Mouse (Mus musculus) C2C12 (cell line): ENCODE measurements around the gene Txlnb.

Experiments used
- CEBPB ChIP-seq: IDR thresholded peaks from one replicate; pipeline ENCODE4 v1.6.1; 2011; ENCODE audit warnings: low read depth, mild to moderate bottlenecking, control low read depth, moderate library complexity
- CTCF ChIP-seq: IDR thresholded peaks from one replicate; pipeline ENCODE4 v1.5.1; 2011; ENCODE audit not compliant: control insufficient read depth, insufficient read depth, insufficient read length
- MAX ChIP-seq: IDR thresholded peaks from one replicate; pipeline ENCODE4 v1.6.1; 2011; ENCODE audit warnings: mild to moderate bottlenecking, control low read depth
- MYOG ChIP-seq: IDR thresholded peaks from one replicate; pipeline ENCODE4 v1.6.1; 2011; ENCODE audit not compliant: control insufficient read depth, insufficient read length; ENCODE audit errors: extremely low read depth
- USF1 ChIP-seq: IDR thresholded peaks from one replicate; pipeline ENCODE4 v1.6.1; 2011; ENCODE audit warnings: low read depth, mild to moderate bottlenecking, control low read depth, moderate library complexity

DNA sequence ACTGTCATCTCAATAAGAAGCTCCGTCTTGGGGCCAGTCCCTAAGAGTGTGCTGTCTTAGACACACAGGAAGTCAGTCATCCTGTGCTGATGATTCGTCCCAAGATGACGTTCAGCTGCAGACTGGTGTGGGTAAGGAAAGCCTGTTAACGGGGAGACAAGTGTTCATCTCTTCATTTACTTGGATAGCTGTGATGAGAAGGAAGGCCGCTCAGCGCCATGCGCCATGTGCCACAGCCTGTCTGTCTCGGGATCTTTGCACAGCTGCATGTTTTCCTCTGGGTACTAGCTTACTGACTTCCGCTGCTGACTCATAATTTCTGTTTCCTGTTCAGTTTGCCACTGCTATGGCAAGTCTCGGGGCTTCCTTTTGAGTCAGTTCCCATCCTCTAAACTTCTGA is 23.7 kb upstream of the Txlnb start:
- no peak for TF ChIP-seq CEBPB
- TF ChIP-seq CTCF = no peak
- no peak for TF ChIP-seq MAX
- no peak for TF ChIP-seq MYOG
- no peak for TF ChIP-seq USF1
